Mouse (Mus musculus) liver, postnatal 0 days (tissue): Measurements from ENCODE around the gene R3hdm2. TPM values are rescaled to one million over a fixed set of nuclear protein-coding genes. Genes with fewer than 3 reads are reported as not detected.

Source experiments
- ATAC-seq: fragments of 200-750 bp; cut with Nextera tagmentation; 2 replicates; pipeline ENCODE4 v1.8.0; 2017; ENCODE audit warnings: mild to moderate bottlenecking, moderate library complexity
- DNase-seq: peaks from one replicate; pipeline ENCODE4 v3.0.0-alpha.2; 2016
- H3K27ac ChIP-seq: fragments of 300-500 bp; sonication (generic); 2 replicates; pipeline ENCODE4 v1.5.1; 2014; ENCODE audit warnings: antibody characterized with exemption, moderate library complexity, mild to moderate bottlenecking, low read depth
- H3K27me3 ChIP-seq: fragments of 300-500 bp; sonication (generic); 2 replicates; pipeline ENCODE4 v1.6.1; 2014; ENCODE audit warnings: low read length, control low read depth, mixed read lengths; ENCODE audit not compliant: insufficient read depth
- H3K36me3 ChIP-seq: fragments of 300-500 bp; sonication (generic); replicated peaks from 2 replicates; pipeline ENCODE4 v1.6.1; 2014; ENCODE audit warnings: mild to moderate bottlenecking, control low read depth, low read length, moderate library complexity, mixed read lengths; ENCODE audit not compliant: insufficient read depth
- H3K4me1 ChIP-seq: fragments of 300-500 bp; sonication (generic); 2 replicates; pipeline ENCODE4 v1.6.1; 2014; ENCODE audit warnings: antibody characterized with exemption, mild to moderate bottlenecking, control low read depth; ENCODE audit not compliant: insufficient read depth
- H3K4me2 ChIP-seq: fragments of 300-500 bp; sonication (generic); 2 replicates; pipeline ENCODE4 v1.6.1; 2014; ENCODE audit warnings: low read depth, mild to moderate bottlenecking, low read length, moderate library complexity, mixed read lengths
- H3K4me3 ChIP-seq: fragments of 300-500 bp; sonication (generic); 2 replicates; pipeline ENCODE4 v1.5.1; 2014; ENCODE audit warnings: low read depth, low read length
- H3K9ac ChIP-seq: fragments of 300-500 bp; sonication (generic); replicated peaks from 2 replicates; pipeline ENCODE4 v1.6.1; 2014; ENCODE audit warnings: mild to moderate bottlenecking, moderate library complexity
- H3K9me3 ChIP-seq: fragments of 300-500 bp; sonication (generic); 2 replicates; pipeline ENCODE4 v1.6.1; 2016; ENCODE audit warnings: mild to moderate bottlenecking, control low read depth, low read length, mixed read lengths
- CTCF ChIP-seq: sonication (generic); IDR thresholded peaks from 2 replicates; pipeline ENCODE4 v1.5.1; 2016; ENCODE audit warnings: antibody characterized with exemption, low read depth
- EP300 ChIP-seq: IDR thresholded peaks from 2 replicates; pipeline ENCODE4 v1.6.1; 2016; ENCODE audit warnings: antibody characterized with exemption, low read depth, mild to moderate bottlenecking
- WGBS: fragments of 180-500 bp; shearing (Covaris S2); extraction: QIAGEN DNeasy Blood & Tissue Kit; methylation state at CpG from one replicate; pipeline ENCODE4 v1.1.7; 2014; ENCODE audit not compliant: insufficient replicate concordance; 5-methylcytosine and 5-hydroxymethylcytosine counted together
- polyA plus RNA-seq: library from polyadenylated mRNA; unstranded; fragments of >200 nt; fragmentation: Nextera tagmentation; extraction: Ambion mirVana; gene quantifications from 2 replicates; pipeline ENCODE4 v1.2.1, GENCODE M21; 2015

R3hdm2 gene
- polyA plus RNA-seq, 1 experiment from 2014 or later = 16.6 TPM

GRCm38 (mm10) chr10:127515271-127515982, 135.3 kb downstream of the R3hdm2 start:
- H3K9ac ChIP-seq = peak overlapping the region; percentile 57
- no peaks in the 10 kb centered on the region for H3K9me3 ChIP-seq
- 28% methylated on average over 9 of the region's 9 CpGs for WGBS
- peak overlapping the region; percentile 35 for H3K4me3 ChIP-seq
- H3K4me1 ChIP-seq = peaks cover 54% of the 10 kb centered on the region
- peak overlapping the region; percentile 82; the same call in 1 of the 2 replicates for H3K27ac ChIP-seq
- ATAC-seq = no peak
- no peak for DNase-seq
- H3K27me3 ChIP-seq = peaks cover 45% of the 10 kb centered on the region
- H3K36me3 ChIP-seq = peaks cover 33% of the 10 kb centered on the region
- H3K4me2 ChIP-seq = peak overlapping the region; percentile 71
- TF ChIP-seq EP300 (no peak), CTCF (no peak)

GRCm38 (mm10) chr10:127515983-127516459, 135.9 kb downstream of the R3hdm2 start:
- Histone ChIP-seq H3K4me2 (peak overlapping the region; percentile 71), H3K36me3 (peaks cover 33% of the 10 kb centered on the region), H3K27me3 (peaks cover 39% of the 10 kb centered on the region), H3K4me3 (peak overlapping the region; percentile 35), H3K4me1 (peaks cover 59% of the 10 kb centered on the region), H3K9me3 (no peaks in the 10 kb centered on the region), H3K9ac (peak overlapping the region; percentile 57), H3K27ac (peak overlapping the region; percentile 82)
- TF ChIP-seq CTCF (no peak), EP300 (no peak)
- 23% methylated on average over 8 of the region's 8 CpGs for WGBS
- no peak for DNase-seq
- ATAC-seq = no peak

GRCm38 (mm10) chr10:127516576-127517260, 136.6 kb downstream of the R3hdm2 start:
- peak; percentile 65 for ATAC-seq
- Histone ChIP-seq H3K4me3 (peak overlapping the region; percentile 35), H3K27ac (peak overlapping the region; percentile 82)

GRCm38 (mm10) chr10:127517941-127518340, 137.8 kb downstream of the R3hdm2 start:
- WGBS = 91% methylated on average over 22 of the region's 22 CpGs
- peaks cover 33% of the 10 kb centered on the region for H3K36me3 ChIP-seq
- H3K27ac ChIP-seq = peak overlapping the region; percentile 82; the same call in 1 of the 2 replicates
- TF ChIP-seq CTCF = no peak
- no peak for TF ChIP-seq EP300
- no peak overlapping the region for H3K4me3 ChIP-seq
- DNase-seq = no peak
- peak overlapping the region; percentile 71; the same call in 1 of the 2 replicates for H3K4me2 ChIP-seq
- H3K27me3 ChIP-seq = peaks cover 23% of the 10 kb centered on the region
- ATAC-seq = no peak
- H3K9me3 ChIP-seq = no peaks in the 10 kb centered on the region
- peaks cover 55% of the 10 kb centered on the region for H3K4me1 ChIP-seq
- no peak overlapping the region for H3K9ac ChIP-seq

More at GRCm38 (mm10) chr10:127516576-127517260, 136.6 kb downstream of the R3hdm2 start:
- DNase-seq = peak; percentile 76
- H3K4me1 ChIP-seq = peaks cover 57% of the 10 kb centered on the region
- 30% methylated on average over 29 of the region's 30 CpGs for WGBS
- H3K36me3 ChIP-seq = peaks cover 33% of the 10 kb centered on the region
- H3K27me3 ChIP-seq = peaks cover 32% of the 10 kb centered on the region
- H3K9ac ChIP-seq = peak overlapping the region; percentile 57
- no peaks in the 10 kb centered on the region for H3K9me3 ChIP-seq
- no peak for TF ChIP-seq CTCF
- TF ChIP-seq EP300 = 0 out of 2 replicates have a peak, but pooled peaks have one; percentile 40
- H3K4me2 ChIP-seq = peak overlapping the region; percentile 71

GRCm38 (mm10) chr10:127519041-127519701, 139.0 kb downstream of the R3hdm2 start:
- no peak overlapping the region for H3K27ac ChIP-seq
- no peak for DNase-seq
- TF ChIP-seq EP300 (no peak), CTCF (no peak)
- H3K4me2 ChIP-seq = no peak overlapping the region
- H3K27me3 ChIP-seq = peaks cover 18% of the 10 kb centered on the region
- H3K9me3 ChIP-seq = no peaks in the 10 kb centered on the region
- no peak for ATAC-seq
- H3K9ac ChIP-seq = no peak overlapping the region
- 90% methylated on average over 25 of the region's 26 CpGs for WGBS
- H3K36me3 ChIP-seq = peaks cover 33% of the 10 kb centered on the region
- H3K4me1 ChIP-seq = peaks cover 43% of the 10 kb centered on the region
- H3K4me3 ChIP-seq = no peak overlapping the region
